ENCODE assay signal across 9 mouse cellular contexts in the genomic region with DNA sequence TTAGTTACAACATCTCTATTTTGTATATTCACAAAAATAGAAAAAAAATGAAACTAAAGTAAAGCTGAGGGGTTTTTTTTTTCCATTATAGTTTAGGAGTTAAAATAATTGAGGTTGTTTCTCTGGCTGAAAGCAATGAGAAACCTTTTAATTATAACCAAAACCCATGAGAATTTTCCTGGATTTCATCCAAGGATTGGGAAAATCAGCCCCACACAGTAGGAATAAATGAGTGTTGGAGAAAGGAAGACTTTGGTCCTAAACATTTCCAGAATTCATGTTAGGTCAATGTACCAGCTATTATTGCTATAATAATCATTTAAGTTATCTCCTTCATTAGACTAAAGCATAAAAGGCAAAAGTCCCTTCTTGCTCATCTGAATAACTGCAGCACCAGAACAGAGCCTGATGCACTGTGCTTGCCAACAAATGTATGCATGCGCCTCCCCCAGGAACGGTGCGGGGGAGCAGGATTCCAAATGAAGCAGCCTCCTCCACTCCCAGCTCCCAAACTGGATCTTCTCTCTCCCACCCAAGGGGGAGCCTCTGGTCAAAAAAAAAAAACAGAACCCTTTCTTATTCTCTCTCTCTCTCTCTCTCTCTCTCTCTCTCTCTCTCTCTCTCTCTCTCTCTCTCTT.
DNase-seq lines count a peak whose midpoint lies in the region; ATAC-seq and TF ChIP-seq lines count a peak whose summit lies in the region.
"Had no signal": no experiment of that assay in that cellular context is flagged by ENCODE, and none has a peak within 500 bp of the region (broad histone marks: within the 10 kb centered on the region; RNA-seq: fewer than 3 reads in every experiment).

No protein-coding gene starts in this region.

- no peaks in the 10 kb centered on the region for H3K36me3 ChIP-seq in lung, embryonic 14.5 days (ENCODE audit: insufficient read depth)
- H3K36me3 ChIP-seq: limb, embryonic 15.5 days had no signal

- H3K4me1 ChIP-seq in lung, embryonic 14.5 days (ENCODE audit: insufficient read depth): no peaks in the 10 kb centered on the region

- TF ChIP-seq CTCF in lung, embryonic 14.5 days (IDR thresholded peaks at IDR 0.05; ENCODE audit: low read depth): no peak

- H3K9ac ChIP-seq in lung, embryonic 14.5 days: no peak overlapping the region
- H3K9ac ChIP-seq: limb, embryonic 15.5 days had no signal

- H3K27ac ChIP-seq in lung, embryonic 14.5 days (ENCODE audit: low read depth): no peak overlapping the region

- peak; percentile 7 for DNase-seq in embryo, embryonic 11 days
- no peak for DNase-seq in embryo, embryonic 10 days (ENCODE audit: low spot score)
- peak; percentile 57 for DNase-seq in lung, embryonic 14.5 days
- no peak for DNase-seq in lung, postnatal 4 days
- DNase-seq in layer of hippocampus, postnatal 36 days: peak; percentile 50 to 57
- DNase-seq in right cerebral cortex, postnatal 14 days: peak; percentile 63
- no peak for DNase-seq in natural killer cell, adult 2 months (ENCODE audit: low spot score in 2 of 2)
- no peak for DNase-seq in cerebellum, postnatal 14 days

- H3K4me3 ChIP-seq in lung, embryonic 14.5 days (ENCODE audit: low read depth, low read length): no peak overlapping the region
- H3K4me3 ChIP-seq: limb, embryonic 15.5 days had no signal

- no peaks in the 10 kb centered on the region for H3K9me3 ChIP-seq in lung, embryonic 14.5 days (ENCODE audit: low read depth, low read length)
- H3K9me3 ChIP-seq: limb, embryonic 15.5 days had no signal

- H3K27me3 ChIP-seq in lung, embryonic 14.5 days (ENCODE audit: insufficient read depth, low read length): no peaks in the 10 kb centered on the region
- H3K27me3 ChIP-seq: limb, embryonic 15.5 days had no signal

- H3K4me2 ChIP-seq in lung, embryonic 14.5 days: no peak overlapping the region
- H3K4me2 ChIP-seq: limb, embryonic 15.5 days had no signal

- no peak; the same call in 1 of the 2 replicates for ATAC-seq in lung, embryonic 14.5 days (ENCODE audit: insufficient read depth)

- 31% methylated on average over 3 of the region's 3 CpGs for WGBS in lung, embryonic 14.5 days

Comparison
In these comparisons a context has a peak if more than half of its experiments do, and no peak if none do; other contexts are left out.
1. DNase-seq: peak in embryo, embryonic 11 days (single experiment), lung, embryonic 14.5 days (single experiment), layer of hippocampus, postnatal 36 days (2 of 2) and right cerebral cortex, postnatal 14 days (single experiment); none in embryo, embryonic 10 days (single experiment), lung, postnatal 4 days (0 of 2), natural killer cell, adult 2 months (0 of 2) and cerebellum, postnatal 14 days (0 of 2).